9 mouse cellular contexts compared by ENCODE assay signal in genomic region chr3:144506213-144506612, GRCm38 (mm10).
DNase-seq lines count a peak whose midpoint lies in the region; ATAC-seq and TF ChIP-seq lines count a peak whose summit lies in the region.
"Had no signal": no experiment of that assay in that cellular context is flagged by ENCODE, and none has a peak within 500 bp of the region (broad histone marks: within the 10 kb centered on the region; RNA-seq: fewer than 3 reads in every experiment).

No protein-coding gene starts in this region.

- no peak overlapping the region for H3K4me2 ChIP-seq in lung, embryonic 14.5 days
- peak overlapping the region; percentile 76 for H3K4me2 ChIP-seq in myocyte (ENCODE audit: low read depth)
- H3K4me2 ChIP-seq: lung, embryonic 15.5 days had no signal

- no peaks in the 10 kb centered on the region for H3K36me3 ChIP-seq in lung, embryonic 14.5 days (ENCODE audit: insufficient read depth)
- H3K36me3 ChIP-seq in myocyte (ENCODE audit: control insufficient read depth, insufficient read depth) = no peaks in the 10 kb centered on the region
- H3K36me3 ChIP-seq: lung, embryonic 15.5 days had no signal

- peak; percentile 33 for DNase-seq in lung, embryonic 14.5 days
- DNase-seq in lung, postnatal 14 days = no peak
- DNase-seq in embryo, embryonic 11 days = peak; percentile 57
- DNase-seq in heart, postnatal 10 days = peak; percentile 40 to 47
- no peak for DNase-seq in thymus, postnatal 0 days (ENCODE audit: low spot score)
- DNase-seq in natural killer cell, adult 2 months (ENCODE audit: low spot score in 2 of 2) = no peak
- DNase-seq in testis, postnatal 10 days (ENCODE audit: low spot score) = no peak

- no peak overlapping the region for H3K9ac ChIP-seq in lung, embryonic 14.5 days
- H3K9ac ChIP-seq: lung, embryonic 15.5 days had no signal

- no peak overlapping the region for H3ac ChIP-seq in myocyte (ENCODE audit: control insufficient read depth, insufficient read length)

- no peak for TF ChIP-seq POLR2A in myocyte (IDR thresholded peaks at IDR 0.05; ENCODE audit: insufficient read length, low read depth)

- H3K9me3 ChIP-seq in lung, embryonic 14.5 days (ENCODE audit: low read depth, low read length) = no peaks in the 10 kb centered on the region
- H3K9me3 ChIP-seq: lung, embryonic 15.5 days had no signal

- intact Hi-C loops in heart, postnatal 10 days (cut with DNase I) = no loop called here

- H3K4me3 ChIP-seq in lung, embryonic 14.5 days (ENCODE audit: low read depth, low read length) = no peak overlapping the region
- no peak overlapping the region for H3K4me3 ChIP-seq in myocyte
- H3K4me3 ChIP-seq: lung, embryonic 15.5 days had no signal

- 15% methylated on average over 3 of the region's 3 CpGs for WGBS in lung, embryonic 14.5 days

- H3K4me1 ChIP-seq in lung, embryonic 14.5 days (ENCODE audit: insufficient read depth) = no peaks in the 10 kb centered on the region
- H3K4me1 ChIP-seq: lung, embryonic 15.5 days had no signal

- H3K27me3 ChIP-seq in lung, embryonic 14.5 days (ENCODE audit: insufficient read depth, low read length) = no peaks in the 10 kb centered on the region
- H3K27me3 ChIP-seq in myocyte (ENCODE audit: control insufficient read depth, insufficient read depth, insufficient read length) = no peaks in the 10 kb centered on the region
- H3K27me3 ChIP-seq: lung, embryonic 15.5 days had no signal

- peak; percentile 56; the same call in 1 of the 2 replicates for ATAC-seq in lung, embryonic 14.5 days (ENCODE audit: insufficient read depth)

- no peak for TF ChIP-seq CTCF in lung, embryonic 14.5 days (IDR thresholded peaks at IDR 0.05; ENCODE audit: low read depth)

- peaks cover 75% of the 10 kb centered on the region for H3K79me2 ChIP-seq in myocyte (ENCODE audit: control insufficient read depth, insufficient read depth)

- no peak overlapping the region for H3K27ac ChIP-seq in lung, embryonic 14.5 days (ENCODE audit: low read depth)
- H3K27ac ChIP-seq: lung, embryonic 15.5 days had no signal

TF ChIP-seq in myocyte, 11 proteins besides CTCF, POLR2A, EP300 and RAD21:
- no peak for TF ChIP-seq CEBPB (IDR thresholded peaks at IDR 0.05; ENCODE audit: insufficient read depth, poor library complexity, severe bottlenecking)
- peak; percentile 27 for TF ChIP-seq TCF3 (IDR thresholded peaks at IDR 0.05; ENCODE audit: insufficient read length, low read depth)
- no peak for TF ChIP-seq POLR2AphosphoS2 (IDR thresholded peaks at IDR 0.05; ENCODE audit: insufficient read length, low read depth)
- peak in 2 of 3 experiments; percentile 76 to 78 for TF ChIP-seq MYOG (IDR thresholded peaks at IDR 0.05; ENCODE audit: control insufficient read depth in 1 of 3, insufficient read depth in 1 of 3, insufficient read length in 2 of 3, low read depth in 2 of 3)
- TF ChIP-seq REST (IDR thresholded peaks at IDR 0.05; ENCODE audit: insufficient read depth, insufficient read length) = no peak
- TF ChIP-seq MYOD1 (IDR thresholded peaks at IDR 0.05; ENCODE audit: control insufficient read depth in 1 of 3, insufficient read length in 2 of 3, low read depth in 2 of 3) = peak; percentile 86 to 92 (median 88)
- no peak for TF ChIP-seq MAX (IDR thresholded peaks at IDR 0.05; ENCODE audit: low read depth)
- peak; percentile 74 for TF ChIP-seq TCF12 (IDR thresholded peaks at IDR 0.05; ENCODE audit: insufficient read depth, poor library complexity, severe bottlenecking)
- TF ChIP-seq E2F4 (IDR thresholded peaks at IDR 0.05; ENCODE audit: insufficient read depth) = no peak
- TF ChIP-seq USF1 (IDR thresholded peaks at IDR 0.05; ENCODE audit: low read depth) = peak; percentile 75
- TF ChIP-seq SRF (IDR thresholded peaks at IDR 0.05; ENCODE audit: control insufficient read depth, insufficient read length, low read depth) = peak; percentile 15
TF ChIP-seq in myocyte: peak in this region for 6.

Comparison
In these comparisons a context has a peak if more than half of its experiments do, and no peak if none do; other contexts are left out.
1. DNase-seq: peak in lung, embryonic 14.5 days (single experiment), embryo, embryonic 11 days (single experiment) and heart, postnatal 10 days (2 of 2); none in lung, postnatal 14 days (single experiment), thymus, postnatal 0 days (single experiment), natural killer cell, adult 2 months (0 of 2) and testis, postnatal 10 days (single experiment).